Mouse (Mus musculus) small intestine, adult 2 months (tissue): ENCODE measurements around the gene Gtf2e1. TPM values are rescaled to one million over a fixed set of nuclear protein-coding genes. Genes with fewer than 3 reads are reported as not detected.

Experiments used
- H3K27ac ChIP-seq: fragments of 200-500 bp; 2 replicates; pipeline ENCODE4 v1.5.1; 2012; ENCODE audit warnings: low read depth, low read length, control low read depth, inconsistent platforms; ENCODE audit not compliant: insufficient read depth
- H3K27me3 ChIP-seq: fragments of 200-500 bp; 2 replicates; pipeline ENCODE4 v1.6.1; 2012; ENCODE audit warnings: mild to moderate bottlenecking, moderate library complexity, low read length, inconsistent platforms; ENCODE audit not compliant: control insufficient read depth, insufficient read depth
- H3K36me3 ChIP-seq: fragments of 200-500 bp; 2 replicates; pipeline ENCODE4 v1.6.1; 2012; ENCODE audit warnings: mild to moderate bottlenecking, low read length, control low read depth, inconsistent platforms; ENCODE audit not compliant: control insufficient read depth, insufficient read depth
- H3K4me1 ChIP-seq: fragments of 200-500 bp; 2 replicates; pipeline ENCODE4 v1.6.1; 2012; ENCODE audit warnings: low read length, inconsistent platforms, mixed read lengths; ENCODE audit not compliant: control insufficient read depth, insufficient read depth, insufficient read length
- H3K4me3 ChIP-seq: fragments of 200-500 bp; 2 replicates; pipeline ENCODE4 v1.5.1; 2012; ENCODE audit warnings: low read depth, mild to moderate bottlenecking, control low read depth, inconsistent platforms, low read length, moderate library complexity
- CTCF ChIP-seq: fragments of 200-500 bp; IDR thresholded peaks from 2 replicates; pipeline ENCODE4 v1.5.1; 2012; ENCODE audit warnings: low read depth, mild to moderate bottlenecking, control low read depth, inconsistent platforms, low read length, moderate library complexity, mixed read lengths; ENCODE audit not compliant: insufficient replicate concordance, insufficient read length; ENCODE audit errors: extremely low read depth
- POLR2A ChIP-seq: fragments of 200-500 bp; IDR thresholded peaks from 2 replicates; pipeline ENCODE4 v1.6.1; 2012; ENCODE audit warnings: low read depth, mild to moderate bottlenecking, control low read depth, inconsistent platforms, low read length, moderate library complexity
- WGBS: fragments of 180-500 bp; shearing (Covaris S2); methylation state at CpG from one replicate; pipeline ENCODE4 v1.1.7; 2018; 5-methylcytosine and 5-hydroxymethylcytosine counted together
- polyA plus RNA-seq: library from polyadenylated mRNA; depleted of rRNA; stranded (reverse); fragments of >200 nt; gene quantifications from 2 replicates; pipeline ENCODE4 v1.2.3, GENCODE M21; 2012

The Gtf2e1 gene
- polyA plus RNA-seq, 1 experiment = 1.6 TPM

DNA sequence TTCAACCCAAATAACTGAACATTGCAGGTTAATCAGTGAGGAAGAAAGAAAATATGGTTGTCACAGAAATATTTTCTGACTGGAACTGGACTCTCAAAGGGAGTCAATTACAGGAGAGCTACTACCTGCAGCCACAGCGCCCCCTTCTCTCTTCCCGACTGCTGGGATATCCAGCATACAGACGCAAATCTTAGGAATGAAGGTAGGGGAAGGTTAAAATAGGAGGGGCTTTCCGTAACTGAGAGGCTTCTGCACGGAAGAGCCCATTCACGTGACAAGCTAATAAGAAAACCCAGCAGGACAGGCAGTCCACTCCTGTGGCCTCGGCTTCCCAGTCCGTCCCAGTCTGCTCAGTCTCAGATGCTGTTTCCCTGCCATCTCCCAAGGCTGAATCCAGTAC is 24.9 kb downstream of the Gtf2e1 start:
- Histone ChIP-seq H3K36me3 (peaks cover 19% of the 10 kb centered on the region), H3K27ac (no peak overlapping the region), H3K4me3 (no peak overlapping the region), H3K4me1 (no peaks in the 10 kb centered on the region), H3K27me3 (no peaks in the 10 kb centered on the region)
- TF ChIP-seq POLR2A (no peak), CTCF (no peak)
- WGBS = 94% methylated on average over 8 of the region's 8 CpGs

DNA sequence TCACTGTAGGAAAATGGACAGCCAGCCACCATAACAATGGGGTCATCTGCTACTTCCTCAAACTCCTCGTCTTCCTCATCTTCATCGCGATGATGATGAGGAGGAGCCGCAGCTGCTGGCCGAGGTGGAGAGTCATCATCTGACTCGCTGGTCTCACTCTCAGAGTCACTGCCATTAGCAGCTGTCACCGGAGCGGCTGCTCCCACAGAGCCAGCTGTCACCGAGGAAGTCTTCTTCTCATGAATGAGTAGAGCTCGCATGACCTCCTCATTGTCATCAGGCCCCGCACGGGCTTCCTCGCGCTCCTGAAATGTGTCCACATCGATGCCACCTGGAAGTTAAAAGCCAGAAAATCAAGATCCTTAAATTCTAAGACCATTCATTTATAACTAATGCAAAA is 28.1 kb downstream of the Gtf2e1 start:
- TF ChIP-seq POLR2A = no peak
- no peak for TF ChIP-seq CTCF
- no peaks in the 10 kb centered on the region for H3K27me3 ChIP-seq
- WGBS = 91% methylated on average over 15 of the region's 15 CpGs

DNA sequence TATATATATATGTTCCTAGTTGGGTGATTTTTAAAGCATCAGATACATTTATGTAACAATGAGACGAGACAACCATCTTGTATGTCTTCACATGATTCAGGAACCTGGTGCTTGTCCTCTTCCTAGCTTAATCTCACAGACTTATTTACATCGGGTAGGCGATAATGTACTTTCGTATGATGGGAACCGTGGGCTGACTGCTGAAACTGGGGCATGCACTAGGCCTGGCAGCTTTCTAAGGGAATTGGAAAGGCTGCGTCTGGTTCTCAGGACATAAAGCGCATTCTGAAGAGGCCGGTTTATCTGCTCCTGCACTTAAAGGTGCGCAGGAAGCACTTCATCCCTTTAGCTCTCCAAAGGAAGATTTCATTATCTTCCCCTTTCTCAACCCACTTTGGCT is 32.8 kb downstream of the Gtf2e1 start:
- H3K4me3 ChIP-seq = no peak overlapping the region
- H3K36me3 ChIP-seq = peaks cover 12% of the 10 kb centered on the region
- no peak overlapping the region for H3K27ac ChIP-seq
- 92% methylated on average over 9 of the region's 9 CpGs for WGBS
- no peaks in the 10 kb centered on the region for H3K4me1 ChIP-seq
- TF ChIP-seq CTCF (no peak), POLR2A (no peak)
- no peaks in the 10 kb centered on the region for H3K27me3 ChIP-seq

More for the DNA sequence above, 28.1 kb downstream of the Gtf2e1 start:
- peaks cover 21% of the 10 kb centered on the region for H3K36me3 ChIP-seq
- H3K4me1 ChIP-seq = no peaks in the 10 kb centered on the region
- H3K27ac ChIP-seq = no peak overlapping the region
- H3K4me3 ChIP-seq = no peak overlapping the region

- Histone ChIP-seq H3K36me3 (peaks cover 2% of the 10 kb centered on the region; the same call in 1 of the 2 replicates), H3K4me3 (no peak overlapping the region), H3K27ac (no peak overlapping the region), H3K27me3 (no peaks in the 10 kb centered on the region), H3K4me1 (no peaks in the 10 kb centered on the region)
- WGBS = 42% methylated on average over 1 of the region's 1 CpGs
- TF ChIP-seq POLR2A = no peak
- no peak for TF ChIP-seq CTCF
Measured at GRCm38 (mm10) chr16:37504517-37504916, 35.1 kb downstream of the Gtf2e1 start.

GRCm38 (mm10) chr16:37498581-37498980 is 41.0 kb downstream of the Gtf2e1 start:
- WGBS = 83% methylated on average over 9 of the region's 9 CpGs

DNA sequence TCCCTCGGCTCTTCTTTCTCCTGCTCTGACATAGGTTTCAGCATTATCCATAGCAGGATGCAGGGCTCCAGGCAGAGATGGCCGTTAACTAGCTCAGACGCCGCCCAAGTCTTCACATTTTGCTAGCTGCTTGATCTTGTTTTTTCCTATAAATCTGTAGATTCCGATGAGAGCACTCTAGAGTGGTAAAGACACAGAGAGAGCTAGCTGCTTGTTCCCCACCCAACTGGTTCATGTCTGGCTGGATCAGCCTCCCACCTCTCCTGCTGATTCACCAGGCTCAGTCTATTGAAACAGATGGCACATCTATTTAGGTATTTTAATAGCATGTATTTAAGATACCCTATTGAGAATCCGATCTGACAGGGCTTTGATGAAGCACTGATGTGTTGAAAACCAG is 44.6 kb downstream of the Gtf2e1 start:
- H3K27me3 ChIP-seq = no peaks in the 10 kb centered on the region
- TF ChIP-seq CTCF (no peak), POLR2A (no peak)
- H3K36me3 ChIP-seq = no peaks in the 10 kb centered on the region
- H3K27ac ChIP-seq = no peak overlapping the region
- 85% methylated on average over 6 of the region's 6 CpGs for WGBS
- no peak overlapping the region for H3K4me3 ChIP-seq
- H3K4me1 ChIP-seq = no peaks in the 10 kb centered on the region

More at GRCm38 (mm10) chr16:37498581-37498980, 41.0 kb downstream of the Gtf2e1 start:
- no peaks in the 10 kb centered on the region for H3K4me1 ChIP-seq
- no peak overlapping the region for H3K27ac ChIP-seq
- TF ChIP-seq POLR2A (no peak), CTCF (no peak)
- no peaks in the 10 kb centered on the region for H3K27me3 ChIP-seq
- H3K36me3 ChIP-seq = no peaks in the 10 kb centered on the region
- no peak overlapping the region for H3K4me3 ChIP-seq

DNA sequence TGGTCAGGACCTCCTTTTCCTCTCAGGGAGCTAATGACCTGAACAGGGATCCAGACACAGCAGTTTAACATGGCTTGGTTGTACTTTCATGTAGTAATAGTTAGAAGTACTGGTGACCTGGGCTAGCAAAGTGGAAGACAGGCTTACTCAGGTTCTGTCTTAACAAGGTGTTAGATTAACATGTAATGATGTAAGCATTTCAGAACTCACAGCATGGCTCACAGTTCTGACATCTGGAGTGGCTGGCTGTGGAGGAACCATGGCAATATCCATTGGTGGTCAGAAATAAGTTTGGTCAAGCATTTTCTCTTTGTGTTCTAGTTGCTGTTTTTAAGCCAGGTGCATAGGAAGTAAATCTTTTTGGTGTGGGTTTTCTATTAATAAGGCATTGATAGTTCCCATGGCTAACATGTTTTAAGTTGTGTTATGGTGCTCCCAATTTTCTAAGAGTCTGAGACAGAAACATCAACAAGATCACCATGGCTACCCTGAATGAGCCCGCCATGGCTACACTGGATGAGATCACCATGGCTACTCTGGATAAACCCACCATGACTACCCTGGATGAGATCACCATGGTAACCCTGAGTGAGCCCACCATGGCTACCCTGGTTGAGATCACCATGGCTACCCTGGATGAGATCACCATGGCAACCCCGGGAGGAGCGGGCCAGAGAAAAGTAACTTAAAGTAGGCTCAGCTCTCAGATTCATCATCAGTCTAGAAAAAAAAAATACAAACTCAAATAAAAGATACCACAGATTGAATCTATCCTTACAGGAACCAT is 52.6 kb downstream of the Gtf2e1 start:
- 94% methylated on average over 3 of the region's 3 CpGs for WGBS
- TF ChIP-seq POLR2A (no peak), CTCF (no peak)

More for the DNA sequence above, 52.6 kb downstream of the Gtf2e1 start:
- Histone ChIP-seq H3K4me1 (no peaks in the 10 kb centered on the region), H3K4me3 (no peak overlapping the region), H3K27ac (no peak overlapping the region), H3K36me3 (no peaks in the 10 kb centered on the region), H3K27me3 (no peaks in the 10 kb centered on the region)
